Mouse (Mus musculus) spleen, adult 10 weeks (tissue): ENCODE results near the gene Cxcl17. TPM values are rescaled to one million over a fixed set of nuclear protein-coding genes. Genes with fewer than 3 reads are reported as not detected.

Source experiments
- polyA plus RNA-seq: library from polyadenylated mRNA; stranded (reverse); fragments of 350-450 nt; fragmentation: Illumina TruSeq; extraction: RNeasy Lipid Tissue Mini Kit (QIAGEN cat#74804); gene quantifications from one replicate; pipeline ENCODE4 v1.2.3, GENCODE M21; 2015; ENCODE audit warnings: low replicate concordance; ENCODE audit not compliant: insufficient read depth

Cxcl17 gene
- not detected for polyA plus RNA-seq

GRCm38 (mm10) chr7:25412833-25413441 is at the start of gene Cxcl17:
Cxcl17 (minus strand) TSS chr7:25412886.

GRCm38 (mm10) chr7:25398610-25399009 is 14.1 kb downstream of the Cxcl17 start, which contains the start of gene Lipe:
Lipe (minus strand) TSS chr7:25398710.

GRCm38 (mm10) chr7:25369058-25369749 is 43.5 kb downstream of the Cxcl17 start, which contains the start of gene Cnfn:
Cnfn (minus strand) TSS chr7:25369724.

Other genes starting within 250 kb of the Cxcl17 start
- gene Pou2f2, start 233.2 kb downstream of the Cxcl17 start, polyA plus RNA-seq, result 34.8 TPM
- 21.2 TPM for gene Dedd2, start 192.3 kb downstream of the Cxcl17 start, polyA plus RNA-seq
- 6.4 TPM for gene Zfp526, start 191.5 kb downstream of the Cxcl17 start, polyA plus RNA-seq
- gene Gsk3a, start 175.0 kb downstream of the Cxcl17 start, polyA plus RNA-seq, result 56.1 TPM
- 4.6 TPM for gene Erf, start 162.1 kb downstream of the Cxcl17 start, polyA plus RNA-seq
- 85.9 TPM for gene Cic, start 145.2 kb downstream of the Cxcl17 start, polyA plus RNA-seq
- 21.5 TPM for gene Pafah1b3, start 114.9 kb downstream of the Cxcl17 start, polyA plus RNA-seq
- not detected for gene Prr19, start 111.5 kb downstream of the Cxcl17 start, polyA plus RNA-seq
- not detected for gene Tmem145, start 106.8 kb downstream of the Cxcl17 start, polyA plus RNA-seq
- gene Megf8, start 95.7 kb downstream of the Cxcl17 start, polyA plus RNA-seq, result 2.7 TPM
- gene Cnfn, start 43.2 kb downstream of the Cxcl17 start, polyA plus RNA-seq, result not detected
- 9.6 TPM for gene Lipe, start 14.2 kb downstream of the Cxcl17 start, polyA plus RNA-seq
- gene Ceacam1, start 64.7 kb upstream of the Cxcl17 start, polyA plus RNA-seq, result 51.9 TPM
- 2.8 TPM for gene Ceacam2, start 127.0 kb upstream of the Cxcl17 start, polyA plus RNA-seq
- not detected for gene Erich4, start 203.0 kb upstream of the Cxcl17 start, polyA plus RNA-seq
- gene Dmac2, start 206.5 kb upstream of the Cxcl17 start, polyA plus RNA-seq, result 121 TPM
- gene B3gnt8, start 213.8 kb upstream of the Cxcl17 start, polyA plus RNA-seq, result 4.2 TPM
- 4.6 TPM for gene Bckdha, start 246.1 kb upstream of the Cxcl17 start, polyA plus RNA-seq
- 15.9 TPM for gene Exosc5, start 246.3 kb upstream of the Cxcl17 start, polyA plus RNA-seq